Mouse (Mus musculus) limb, embryonic 13.5 days (tissue): ENCODE results near the gene Gpa33. TPM values are rescaled to one million over a fixed set of nuclear protein-coding genes. Genes with fewer than 3 reads are reported as not detected.

Source experiments
- ATAC-seq: fragments of 200-750 bp; cut with Nextera tagmentation; 2 replicates; pipeline ENCODE4 v1.8.0; 2017; ENCODE audit warnings: low read depth, moderate number of reproducible peaks, moderate TSS enrichment; ENCODE audit not compliant: low FRiP score
- H3K27ac ChIP-seq: fragments of 300-500 bp; sonication (generic); 2 replicates; pipeline ENCODE4 v1.5.1; 2015; ENCODE audit warnings: inconsistent platforms, mild to moderate bottlenecking, moderate library complexity
- H3K27me3 ChIP-seq: fragments of 300-500 bp; sonication (generic); 2 replicates; pipeline ENCODE4 v1.6.1; 2015; ENCODE audit warnings: mild to moderate bottlenecking, inconsistent platforms
- H3K36me3 ChIP-seq: fragments of 300-500 bp; sonication (generic); 2 replicates; pipeline ENCODE4 v1.6.1; 2015; ENCODE audit warnings: inconsistent platforms, mild to moderate bottlenecking, moderate library complexity
- H3K4me1 ChIP-seq: fragments of 300-500 bp; sonication (generic); 2 replicates; pipeline ENCODE4 v1.6.1; 2015; ENCODE audit warnings: inconsistent platforms
- H3K4me2 ChIP-seq: fragments of 300-500 bp; sonication (generic); replicated peaks from 2 replicates; pipeline ENCODE4 v1.6.1; 2015; ENCODE audit warnings: inconsistent platforms, mild to moderate bottlenecking, moderate library complexity
- H3K4me3 ChIP-seq: fragments of 300-500 bp; sonication (generic); 2 replicates; pipeline ENCODE4 v1.5.1; 2015; ENCODE audit warnings: moderate library complexity, mild to moderate bottlenecking, inconsistent platforms
- H3K9ac ChIP-seq: fragments of 300-500 bp; sonication (generic); 2 replicates; pipeline ENCODE4 v1.6.1; 2015; ENCODE audit warnings: mild to moderate bottlenecking, inconsistent platforms
- H3K9me3 ChIP-seq: fragments of 300-500 bp; sonication (generic); 2 replicates; pipeline ENCODE4 v1.6.1; 2016; ENCODE audit warnings: inconsistent platforms
- WGBS: fragments of 180-500 bp; shearing (Covaris S2); methylation state at CpG from one replicate; pipeline ENCODE4 v1.1.7; 2015; 5-methylcytosine and 5-hydroxymethylcytosine counted together
- polyA plus RNA-seq: library from polyadenylated mRNA; unstranded; fragments of >200 nt; fragmentation: Nextera tagmentation; extraction: Ambion mirVana; gene quantifications from 2 replicates; pipeline ENCODE4 v1.2.1, GENCODE M21; 2015

The Gpa33 gene
- polyA plus RNA-seq, 1 experiment from 2014 or later = 0.65 TPM

GRCm38 (mm10) chr1:166117866-166118639, 12.0 kb upstream of the Gpa33 start:
- no peak overlapping the region for H3K27ac ChIP-seq
- no peaks in the 10 kb centered on the region for H3K27me3 ChIP-seq
- WGBS = 20% methylated on average over 13 of the region's 13 CpGs
- peak overlapping the region; percentile 45; the same call in 1 of the 2 replicates for H3K9ac ChIP-seq
- no peaks in the 10 kb centered on the region for H3K9me3 ChIP-seq
- H3K36me3 ChIP-seq = no peaks in the 10 kb centered on the region
- H3K4me2 ChIP-seq = peak overlapping the region; percentile 55
- ATAC-seq = peak; percentile 28; the same call in 1 of the 2 replicates
- peak overlapping the region; percentile 20 for H3K4me3 ChIP-seq
- H3K4me1 ChIP-seq = peaks cover 18% of the 10 kb centered on the region

GRCm38 (mm10) chr1:166122114-166122513, 7.9 kb upstream of the Gpa33 start:
- H3K9me3 ChIP-seq = no peaks in the 10 kb centered on the region
- no peak overlapping the region for H3K4me2 ChIP-seq
- H3K36me3 ChIP-seq = no peaks in the 10 kb centered on the region
- H3K4me1 ChIP-seq = peaks cover 23% of the 10 kb centered on the region
- H3K9ac ChIP-seq = no peak overlapping the region
- ATAC-seq = no peak
- whole genome bisulfite sequencing = 72% methylated on average over 7 of the region's 7 CpGs
- no peak overlapping the region for H3K4me3 ChIP-seq
- no peak overlapping the region for H3K27ac ChIP-seq
- H3K27me3 ChIP-seq = no peaks in the 10 kb centered on the region

GRCm38 (mm10) chr1:166123045-166123444, 7.0 kb upstream of the Gpa33 start:
- Histone ChIP-seq H3K9me3 (no peaks in the 10 kb centered on the region), H3K4me2 (no peak overlapping the region), H3K27me3 (no peaks in the 10 kb centered on the region), H3K9ac (no peak overlapping the region), H3K4me3 (no peak overlapping the region), H3K36me3 (no peaks in the 10 kb centered on the region), H3K4me1 (peaks cover 25% of the 10 kb centered on the region), H3K27ac (no peak overlapping the region)
- WGBS = 94% methylated on average over 1 of the region's 1 CpGs
- ATAC-seq = no peak

- ATAC-seq = no peak
- H3K27me3 ChIP-seq = no peaks in the 10 kb centered on the region
- no peak overlapping the region for H3K4me2 ChIP-seq
- no peaks in the 10 kb centered on the region for H3K36me3 ChIP-seq
- no peaks in the 10 kb centered on the region for H3K9me3 ChIP-seq
- H3K4me3 ChIP-seq = no peak overlapping the region
- H3K27ac ChIP-seq = no peak overlapping the region
- WGBS = 89% methylated on average over 8 of the region's 8 CpGs
- peaks cover 22% of the 10 kb centered on the region for H3K4me1 ChIP-seq
- no peak overlapping the region for H3K9ac ChIP-seq
These were observed 6.3 kb upstream of the Gpa33 start for GRCm38 (mm10) chr1:166123751-166124150.

GRCm38 (mm10) chr1:166124932-166125593, 5.0 kb upstream of the Gpa33 start:
- no peaks in the 10 kb centered on the region for H3K9me3 ChIP-seq
- WGBS = 68% methylated on average over 8 of the region's 8 CpGs
- H3K4me1 ChIP-seq = peaks cover 19% of the 10 kb centered on the region

GRCm38 (mm10) chr1:166126290-166126689, 3.7 kb upstream of the Gpa33 start:
- H3K4me1 ChIP-seq = peaks cover 28% of the 10 kb centered on the region
- no peak overlapping the region for H3K27ac ChIP-seq
- H3K4me3 ChIP-seq = no peak overlapping the region
- no peaks in the 10 kb centered on the region for H3K36me3 ChIP-seq
- no peaks in the 10 kb centered on the region for H3K9me3 ChIP-seq
- H3K9ac ChIP-seq = no peak overlapping the region
- 91% methylated on average over 6 of the region's 6 CpGs for whole genome bisulfite sequencing
- no peak for ATAC-seq
- H3K27me3 ChIP-seq = no peaks in the 10 kb centered on the region
- H3K4me2 ChIP-seq = no peak overlapping the region

More at GRCm38 (mm10) chr1:166124932-166125593, 5.0 kb upstream of the Gpa33 start:
- no peak overlapping the region for H3K27ac ChIP-seq
- ATAC-seq = no peak
- no peaks in the 10 kb centered on the region for H3K27me3 ChIP-seq
- H3K9ac ChIP-seq = no peak overlapping the region
- H3K36me3 ChIP-seq = no peaks in the 10 kb centered on the region
- H3K4me3 ChIP-seq = no peak overlapping the region
- no peak overlapping the region for H3K4me2 ChIP-seq

- H3K36me3 ChIP-seq = no peaks in the 10 kb centered on the region
- H3K4me1 ChIP-seq = peaks cover 33% of the 10 kb centered on the region
- peak overlapping the region; percentile 20 for H3K4me3 ChIP-seq
- H3K9me3 ChIP-seq = no peaks in the 10 kb centered on the region
- peak overlapping the region; percentile 44 for H3K4me2 ChIP-seq
- ATAC-seq = no peak
- H3K27ac ChIP-seq = no peak overlapping the region
- H3K9ac ChIP-seq = no peak overlapping the region
- H3K27me3 ChIP-seq = no peaks in the 10 kb centered on the region
- 51% methylated on average over 9 of the region's 9 CpGs for WGBS
These were observed 3.2 kb upstream of the Gpa33 start for GRCm38 (mm10) chr1:166126795-166127194.

- 38% methylated on average over 4 of the region's 4 CpGs for WGBS
- ATAC-seq = no peak; the same call in 1 of the 2 replicates
- H3K36me3 ChIP-seq = no peaks in the 10 kb centered on the region
- H3K9ac ChIP-seq = peak within 1 kb of the TSS; percentile 45; the same call in 1 of the 2 replicates
- H3K4me1 ChIP-seq = peaks cover 41% of the 10 kb centered on the region
- peak within 1 kb of the TSS; percentile 67 for H3K27ac ChIP-seq
- no peaks in the 10 kb centered on the region for H3K9me3 ChIP-seq
- H3K4me2 ChIP-seq = peak within 1 kb of the TSS; percentile 44
- no peaks in the 10 kb centered on the region for H3K27me3 ChIP-seq
- H3K4me3 ChIP-seq = peak within 1 kb of the TSS; percentile 20
These were observed 2.3 kb upstream of the Gpa33 start, which contains the start of gene Dusp27 for GRCm38 (mm10) chr1:166127719-166128118. Gene Dusp27, minus strand, starts transcription at chr1:166127922.

- Histone ChIP-seq H3K4me1 (peaks cover 41% of the 10 kb centered on the region), H3K4me3 (no peak overlapping the region), H3K9ac (no peak overlapping the region), H3K27ac (no peak overlapping the region), H3K4me2 (no peak overlapping the region; the same call in 1 of the 2 replicates), H3K27me3 (no peaks in the 10 kb centered on the region), H3K36me3 (no peaks in the 10 kb centered on the region), H3K9me3 (no peaks in the 10 kb centered on the region)
- WGBS = 86% methylated on average over 5 of the region's 5 CpGs
- no peak for ATAC-seq
These were observed 1.5 kb upstream of the Gpa33 start for GRCm38 (mm10) chr1:166128551-166128950.

- no peak overlapping the region for H3K4me2 ChIP-seq
- H3K27me3 ChIP-seq = no peaks in the 10 kb centered on the region
- 46% methylated on average over 4 of the region's 4 CpGs for whole genome bisulfite sequencing
- no peaks in the 10 kb centered on the region for H3K9me3 ChIP-seq
- peaks cover 34% of the 10 kb centered on the region for H3K4me1 ChIP-seq
- H3K4me3 ChIP-seq = no peak overlapping the region
- H3K36me3 ChIP-seq = no peaks in the 10 kb centered on the region
- H3K9ac ChIP-seq = no peak overlapping the region
- no peak for ATAC-seq
- H3K27ac ChIP-seq = no peak overlapping the region
These were observed 2.3 kb downstream of the Gpa33 start for GRCm38 (mm10) chr1:166132367-166132766.

- Histone ChIP-seq H3K4me2 (no peak overlapping the region), H3K27ac (no peak overlapping the region), H3K4me3 (no peak overlapping the region), H3K9ac (no peak overlapping the region), H3K27me3 (no peaks in the 10 kb centered on the region), H3K36me3 (no peaks in the 10 kb centered on the region), H3K9me3 (no peaks in the 10 kb centered on the region), H3K4me1 (peaks cover 26% of the 10 kb centered on the region)
- WGBS = 49% methylated on average over 5 of the region's 5 CpGs
- no peak for ATAC-seq
These were observed 5.2 kb downstream of the Gpa33 start for GRCm38 (mm10) chr1:166135091-166135740.
